Comparison of ENCODE assay signal across 18 mouse cellular contexts in genomic region chr8:12023669-12024390, GRCm38 (mm10).
"Had no signal": no experiment of that assay in that cellular context is flagged by ENCODE, and none has a peak within 500 bp of the region (broad histone marks: within the 10 kb centered on the region; RNA-seq: fewer than 3 reads in every experiment).

No protein-coding gene starts in this region.

- H3K27ac ChIP-seq: kidney, postnatal 0 days; limb, embryonic 12.5 days; liver, embryonic 13.5 days; macrophage; neural tube, embryonic 13.5 days had no signal

- H3K4me2 ChIP-seq: limb, embryonic 12.5 days; liver, embryonic 13.5 days; midbrain, embryonic 11.5 days; neural tube, embryonic 13.5 days had no signal

- H3K4me3 ChIP-seq: limb, embryonic 12.5 days; liver, embryonic 13.5 days; megakaryocyte, embryonic 14.5 days; neural tube, embryonic 13.5 days had no signal

- H3K36me3 ChIP-seq: limb, embryonic 12.5 days; liver, embryonic 13.5 days; neural tube, embryonic 13.5 days had no signal

- H3K27me3 ChIP-seq: limb, embryonic 12.5 days; liver, embryonic 13.5 days had no signal

- ATAC-seq: liver, postnatal 0 days; lung, postnatal 0 days; midbrain, embryonic 16.5 days had no signal

- H3K9ac ChIP-seq: limb, embryonic 12.5 days; liver, embryonic 13.5 days; liver, postnatal 0 days; neural tube, embryonic 13.5 days had no signal

- DNase-seq: kidney, adult 9 months; kidney, postnatal 36 days; layer of hippocampus, adult 9-11 months; layer of hippocampus, postnatal 36 days; liver; liver, embryonic 13.5 days; liver, postnatal 0 days; right cerebral cortex, adult 18-20 months; right cerebral cortex, postnatal 25 days; thymus, postnatal 36 days had no signal

- H3K4me1 ChIP-seq: limb, embryonic 12.5 days; liver, embryonic 13.5 days; neural tube, embryonic 13.5 days had no signal

- H3K9me3 ChIP-seq: limb, embryonic 12.5 days; liver, embryonic 13.5 days; neural tube, embryonic 13.5 days had no signal
